Mouse (Mus musculus) cortical plate, adult 2 months (tissue): ENCODE results near the gene Gba.

Experiments
- CTCF ChIP-seq: fragments of 200-500 bp; IDR thresholded peaks from 2 replicates; pipeline ENCODE4 v1.5.1; 2011; ENCODE audit warnings: mild to moderate bottlenecking, control low read depth, low read length; ENCODE audit not compliant: insufficient read depth; ENCODE audit errors: extremely low read depth
- POLR2A ChIP-seq: fragments of 200-500 bp; IDR thresholded peaks from 2 replicates; pipeline ENCODE4 v1.6.1; 2011; ENCODE audit warnings: mild to moderate bottlenecking, low read length, control low read depth; ENCODE audit not compliant: insufficient read depth; ENCODE audit errors: extremely low read depth

GRCm38 (mm10) chr3:89183058-89183958 is 19.4 kb upstream of the Gba start, which contains the start of gene Fam189b:
- no peak for TF ChIP-seq CTCF
- TF ChIP-seq POLR2A = peak; percentile 94
